Mouse (Mus musculus) erythroblast, embryonic 14.5 days (primary cell): Measurements from ENCODE around the gene Isyna1. TPM values are rescaled to one million over a fixed set of nuclear protein-coding genes. Genes with fewer than 3 reads are reported as not detected.

ENCODE experiments used
- H3K27me3 ChIP-seq: 2 replicates; pipeline ENCODE4 v1.6.1; 2012; ENCODE audit warnings: inconsistent platforms; ENCODE audit not compliant: control insufficient read depth
- H3K36me3 ChIP-seq: 2 replicates; pipeline ENCODE4 v1.6.1; 2012; ENCODE audit warnings: mild to moderate bottlenecking, inconsistent platforms; ENCODE audit not compliant: control insufficient read depth
- H3K4me1 ChIP-seq: 2 replicates; pipeline ENCODE4 v1.6.1; 2012; ENCODE audit warnings: inconsistent platforms; ENCODE audit not compliant: control insufficient read depth
- H3K4me3 ChIP-seq: replicated peaks from 2 replicates; pipeline ENCODE3; 2012; ENCODE audit warnings: moderate library complexity, mild to moderate bottlenecking, inconsistent platforms
- H3K9me3 ChIP-seq: 2 replicates; pipeline ENCODE4 v1.6.1; 2012; ENCODE audit warnings: low read length, inconsistent platforms, mixed read lengths; ENCODE audit not compliant: control insufficient read depth
- GATA1 ChIP-seq: IDR thresholded peaks from 2 replicates; pipeline ENCODE4 v1.6.1; 2012; ENCODE audit warnings: low read length, inconsistent platforms, mixed read lengths
- TAL1 ChIP-seq: IDR thresholded peaks from 3 replicates; pipeline ENCODE4 v1.6.1; 2012; ENCODE audit warnings: low read length, inconsistent platforms, mixed read lengths
- polyA plus RNA-seq: library from polyadenylated mRNA; stranded (reverse); fragments of >175 nt; gene quantifications from 2 replicates; pipeline ENCODE4 v1.2.3, GENCODE M21; 2012

Isyna1 gene
- polyA plus RNA-seq, 1 experiment, result 13.4 TPM

- H3K4me1 ChIP-seq, result peaks cover 78% of the 10 kb centered on the region
- H3K27me3 ChIP-seq, result peaks cover 28% of the 10 kb centered on the region
- TF ChIP-seq TAL1, result no peak
- TF ChIP-seq GATA1, result no peak
- H3K9me3 ChIP-seq, result no peaks in the 10 kb centered on the region
- peak overlapping the region; percentile 82 for H3K4me3 ChIP-seq
- H3K36me3 ChIP-seq, result peaks cover 11% of the 10 kb centered on the region
Measured at GRCm38 (mm10) chr8:70606780-70607602, 12.8 kb downstream of the Isyna1 start.

GRCm38 (mm10) chr8:70607603-70607897 lies 13.4 kb downstream of the Isyna1 start:
- no peaks in the 10 kb centered on the region for H3K9me3 ChIP-seq
- H3K4me1 ChIP-seq, result peaks cover 76% of the 10 kb centered on the region
- peak overlapping the region; percentile 82 for H3K4me3 ChIP-seq
- peaks cover 28% of the 10 kb centered on the region for H3K27me3 ChIP-seq
- TF ChIP-seq TAL1, result no peak
- H3K36me3 ChIP-seq, result peaks cover 6% of the 10 kb centered on the region

GRCm38 (mm10) chr8:70607898-70608748 lies 13.9 kb downstream of the Isyna1 start:
- TF ChIP-seq TAL1 (no peak), GATA1 (no peak)
- Histone ChIP-seq H3K36me3 (peaks cover 3% of the 10 kb centered on the region), H3K27me3 (peaks cover 28% of the 10 kb centered on the region), H3K4me1 (peaks cover 78% of the 10 kb centered on the region), H3K9me3 (no peaks in the 10 kb centered on the region), H3K4me3 (peak overlapping the region; percentile 82)

- TF ChIP-seq TAL1 (no peak), GATA1 (no peak)
- Histone ChIP-seq H3K4me3 (peak within 1 kb of the TSS; percentile 82), H3K27me3 (peaks cover 28% of the 10 kb centered on the region), H3K36me3 (peaks cover 3% of the 10 kb centered on the region), H3K4me1 (peaks cover 85% of the 10 kb centered on the region), H3K9me3 (no peaks in the 10 kb centered on the region)
Measured at GRCm38 (mm10) chr8:70608749-70609367, 14.7 kb downstream of the Isyna1 start, which contains the start of gene Ssbp4. Gene Ssbp4, minus strand, starts transcription at chr8:70608872.

GRCm38 (mm10) chr8:70609368-70609848 lies 15.2 kb downstream of the Isyna1 start:
- peaks cover 28% of the 10 kb centered on the region for H3K27me3 ChIP-seq
- H3K36me3 ChIP-seq, result peaks cover 3% of the 10 kb centered on the region
- peaks cover 84% of the 10 kb centered on the region for H3K4me1 ChIP-seq
- no peaks in the 10 kb centered on the region for H3K9me3 ChIP-seq
- TF ChIP-seq TAL1 (no peak), GATA1 (no peak)
- H3K4me3 ChIP-seq, result peak overlapping the region; percentile 76

GRCm38 (mm10) chr8:70609849-70610795 lies 15.9 kb downstream of the Isyna1 start:
- Histone ChIP-seq H3K4me3 (peak overlapping the region; percentile 76), H3K27me3 (peaks cover 28% of the 10 kb centered on the region), H3K36me3 (no peaks in the 10 kb centered on the region), H3K9me3 (no peaks in the 10 kb centered on the region), H3K4me1 (peaks cover 83% of the 10 kb centered on the region)
- TF ChIP-seq TAL1 (no peak), GATA1 (no peak)

GRCm38 (mm10) chr8:70610796-70611771 lies 16.9 kb downstream of the Isyna1 start:
- Histone ChIP-seq H3K36me3 (no peaks in the 10 kb centered on the region), H3K27me3 (peaks cover 28% of the 10 kb centered on the region), H3K4me1 (peaks cover 88% of the 10 kb centered on the region), H3K4me3 (peak overlapping the region; percentile 76), H3K9me3 (no peaks in the 10 kb centered on the region)
- TF ChIP-seq TAL1 (no peak), GATA1 (no peak)
